Mouse (Mus musculus): Measurements from ENCODE around the gene Gsk3b. TPM values are rescaled to one million over a fixed set of nuclear protein-coding genes. Genes with fewer than 3 reads are reported as not detected.

The Gsk3b gene
- polyA plus RNA-seq, 2 experiments, result 17.5 to 61.3 TPM

GRCm38 (mm10) chr16:38255927-38256326 is 167.1 kb downstream of the Gsk3b start:
- Histone ChIP-seq H3K4me3 (replicated peaks; ENCODE audit: low read length) (no peak overlapping the region), H3K27ac (replicated peaks; ENCODE audit: low read depth, low read length) (no peak overlapping the region), H3K4me1 (ENCODE audit: control insufficient read depth, insufficient read depth, low read length) (no peaks in the 10 kb centered on the region), H3K4me2 (replicated peaks; ENCODE audit: low read depth, low read length, severe bottlenecking) (no peak overlapping the region), H3K9ac (ENCODE audit: low read depth, low read length, severe bottlenecking) (no peak overlapping the region), H3K36me3 (ENCODE audit: control insufficient read depth, insufficient read depth, low read length) (no peaks in the 10 kb centered on the region), H3K9me3 (ENCODE audit: control insufficient read depth, low read length) (no peaks in the 10 kb centered on the region), H3K27me3 (ENCODE audit: control insufficient read depth, insufficient read depth, low read length) (no peaks in the 10 kb centered on the region)
- no peak for TF ChIP-seq POLR2A (IDR thresholded peaks at IDR 0.05; ENCODE audit: borderline replicate concordance, extremely low read depth, insufficient read depth, insufficient read length)
- DNase-seq (ENCODE audit: low spot score), result no peak
- ATAC-seq (ENCODE audit: low FRiP score, low read depth), result no peak
- 94% methylated on average over 9 of the region's 9 CpGs for WGBS

DNA sequence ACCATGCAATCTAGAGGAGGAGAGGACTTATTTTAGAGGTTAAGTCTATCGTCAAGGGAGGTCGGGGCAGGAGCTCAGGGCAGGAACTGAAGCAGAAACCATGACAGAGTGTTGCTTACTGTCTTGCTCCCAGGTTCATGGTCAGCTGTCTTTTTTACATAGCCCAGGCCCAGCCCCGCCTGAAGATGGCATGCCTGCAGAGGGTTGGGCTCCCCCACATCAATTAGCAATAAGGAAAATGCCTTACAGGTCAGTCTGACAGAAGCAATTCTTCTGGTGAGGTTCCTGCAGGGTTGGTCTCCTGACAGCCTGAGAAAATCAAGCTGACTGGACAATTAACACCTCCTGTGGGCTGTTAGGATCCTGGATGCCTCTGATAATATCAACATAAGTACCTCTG is 182.8 kb downstream of the Gsk3b start:
- Histone ChIP-seq H3K4me1 (ENCODE audit: control insufficient read depth, insufficient read depth, low read length) (no peaks in the 10 kb centered on the region), H3K27me3 (ENCODE audit: control insufficient read depth, insufficient read depth, low read length) (no peaks in the 10 kb centered on the region), H3K27ac (replicated peaks; ENCODE audit: low read depth, low read length) (no peak overlapping the region), H3K4me2 (replicated peaks; ENCODE audit: low read depth, low read length, severe bottlenecking) (no peak overlapping the region), H3K36me3 (ENCODE audit: control insufficient read depth, insufficient read depth, low read length) (no peaks in the 10 kb centered on the region), H3K9me3 (ENCODE audit: control insufficient read depth, low read length) (no peaks in the 10 kb centered on the region), H3K4me3 (replicated peaks; ENCODE audit: low read length) (no peak overlapping the region), H3K9ac (ENCODE audit: low read depth, low read length, severe bottlenecking) (no peak overlapping the region)
- no peak for TF ChIP-seq POLR2A (IDR thresholded peaks at IDR 0.05; ENCODE audit: borderline replicate concordance, extremely low read depth, insufficient read depth, insufficient read length)
- 65% methylated on average over 3 of the region's 3 CpGs for WGBS
- no peak for DNase-seq (ENCODE audit: low spot score)
- ATAC-seq (ENCODE audit: low FRiP score, low read depth), result no peak

DNA sequence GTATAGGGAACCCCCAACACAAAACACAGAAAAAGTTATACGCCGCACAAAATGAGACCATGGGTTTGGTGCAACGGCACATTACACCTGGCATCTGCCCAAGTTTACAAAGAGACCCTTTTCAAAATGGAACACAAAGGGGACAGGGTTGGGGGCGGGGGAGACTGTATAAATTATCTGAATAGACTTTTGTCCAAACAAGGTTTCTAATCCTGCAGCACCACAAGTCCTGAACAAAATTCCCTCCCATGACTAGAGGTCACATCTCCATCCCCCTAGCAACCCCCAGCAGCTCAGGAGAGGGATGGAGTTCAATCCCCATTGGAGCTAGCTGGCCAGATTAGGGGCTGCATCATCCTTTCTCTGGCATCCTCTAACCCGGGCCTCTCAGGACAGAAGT is 183.7 kb downstream of the Gsk3b start:
- TF ChIP-seq POLR2A (IDR thresholded peaks at IDR 0.05; ENCODE audit: borderline replicate concordance, extremely low read depth, insufficient read depth, insufficient read length), result no peak
- 78% methylated on average over 5 of the region's 5 CpGs for WGBS
- H3K4me3 ChIP-seq (replicated peaks; ENCODE audit: low read length), result no peak overlapping the region
- no peaks in the 10 kb centered on the region for H3K4me1 ChIP-seq (ENCODE audit: control insufficient read depth, insufficient read depth, low read length)
- no peak overlapping the region for H3K4me2 ChIP-seq (replicated peaks; ENCODE audit: low read depth, low read length, severe bottlenecking)
- ATAC-seq (ENCODE audit: low FRiP score, low read depth) (no peak), DNase-seq (ENCODE audit: low spot score) (no peak)
- no peaks in the 10 kb centered on the region; the same call in 1 of the 2 replicates for H3K9me3 ChIP-seq (ENCODE audit: control insufficient read depth, low read length)
- H3K36me3 ChIP-seq (ENCODE audit: control insufficient read depth, insufficient read depth, low read length), result no peaks in the 10 kb centered on the region
- H3K27me3 ChIP-seq (ENCODE audit: control insufficient read depth, insufficient read depth, low read length), result no peaks in the 10 kb centered on the region
- no peak overlapping the region for H3K9ac ChIP-seq (ENCODE audit: low read depth, low read length, severe bottlenecking)
- H3K27ac ChIP-seq (replicated peaks; ENCODE audit: low read depth, low read length), result no peak overlapping the region

DNA sequence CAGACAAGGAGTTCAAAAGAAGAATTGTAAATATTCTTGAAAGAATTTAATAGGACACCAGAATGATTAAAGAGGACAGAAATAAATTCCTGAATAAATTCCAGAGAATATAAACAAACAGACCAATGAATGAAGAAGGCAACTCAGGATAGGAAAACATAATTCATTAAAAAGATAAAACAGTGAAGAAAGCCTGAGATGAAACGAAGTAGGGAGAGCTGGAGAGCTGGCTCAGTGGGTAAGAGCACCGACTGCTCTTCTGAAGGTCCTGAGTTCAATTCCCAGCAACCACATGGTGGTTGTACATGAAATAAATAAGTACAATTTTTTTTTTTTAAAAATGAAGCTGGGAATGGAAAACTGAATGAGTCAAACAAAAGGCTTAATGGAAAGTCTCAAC is 185.9 kb downstream of the Gsk3b start:
- WGBS, result 83% methylated on average over 2 of the region's 2 CpGs
- Histone ChIP-seq H3K4me2 (replicated peaks; ENCODE audit: low read depth, low read length, severe bottlenecking) (no peak overlapping the region), H3K9ac (ENCODE audit: low read depth, low read length, severe bottlenecking) (no peak overlapping the region), H3K36me3 (ENCODE audit: control insufficient read depth, insufficient read depth, low read length) (no peaks in the 10 kb centered on the region), H3K4me1 (ENCODE audit: control insufficient read depth, insufficient read depth, low read length) (no peaks in the 10 kb centered on the region), H3K4me3 (replicated peaks; ENCODE audit: low read length) (no peak overlapping the region), H3K27ac (replicated peaks; ENCODE audit: low read depth, low read length) (no peak overlapping the region), H3K27me3 (ENCODE audit: control insufficient read depth, insufficient read depth, low read length) (no peaks in the 10 kb centered on the region), H3K9me3 (ENCODE audit: control insufficient read depth, low read length) (no peaks in the 10 kb centered on the region; the same call in 1 of the 2 replicates)
- no peak for TF ChIP-seq POLR2A (IDR thresholded peaks at IDR 0.05; ENCODE audit: borderline replicate concordance, extremely low read depth, insufficient read depth, insufficient read length)
- no peak for ATAC-seq (ENCODE audit: low FRiP score, low read depth)
- no peak for DNase-seq (ENCODE audit: low spot score)

GRCm38 (mm10) chr16:38279794-38280193 is 191.0 kb downstream of the Gsk3b start:
- Histone ChIP-seq H3K4me2 (replicated peaks; ENCODE audit: low read depth, low read length, severe bottlenecking) (no peak overlapping the region), H3K4me3 (replicated peaks; ENCODE audit: low read length) (no peak overlapping the region), H3K36me3 (ENCODE audit: control insufficient read depth, insufficient read depth, low read length) (no peaks in the 10 kb centered on the region), H3K4me1 (ENCODE audit: control insufficient read depth, insufficient read depth, low read length) (no peaks in the 10 kb centered on the region), H3K9ac (ENCODE audit: low read depth, low read length, severe bottlenecking) (no peak overlapping the region), H3K27me3 (ENCODE audit: control insufficient read depth, insufficient read depth, low read length) (no peaks in the 10 kb centered on the region), H3K27ac (replicated peaks; ENCODE audit: low read depth, low read length) (no peak overlapping the region), H3K9me3 (ENCODE audit: control insufficient read depth, low read length) (no peaks in the 10 kb centered on the region; the same call in 1 of the 2 replicates)
- no peak for DNase-seq (ENCODE audit: low spot score)
- 92% methylated on average over 5 of the region's 5 CpGs for WGBS
- TF ChIP-seq POLR2A (IDR thresholded peaks at IDR 0.05; ENCODE audit: borderline replicate concordance, extremely low read depth, insufficient read depth, insufficient read length), result no peak
- no peak for ATAC-seq (ENCODE audit: low FRiP score, low read depth)

GRCm38 (mm10) chr16:38280951-38281350 is 192.2 kb downstream of the Gsk3b start:
- H3K4me2 ChIP-seq (replicated peaks; ENCODE audit: low read depth, low read length, severe bottlenecking), result no peak overlapping the region
- no peaks in the 10 kb centered on the region for H3K27me3 ChIP-seq (ENCODE audit: control insufficient read depth, insufficient read depth, low read length)
- 89% methylated on average over 7 of the region's 7 CpGs for WGBS
- no peak overlapping the region for H3K27ac ChIP-seq (replicated peaks; ENCODE audit: low read depth, low read length)
- DNase-seq (ENCODE audit: low spot score), result no peak
- no peak overlapping the region for H3K4me3 ChIP-seq (replicated peaks; ENCODE audit: low read length)
- no peak for ATAC-seq (ENCODE audit: low FRiP score, low read depth)
- no peaks in the 10 kb centered on the region; the same call in 1 of the 2 replicates for H3K9me3 ChIP-seq (ENCODE audit: control insufficient read depth, low read length)
- H3K4me1 ChIP-seq (ENCODE audit: control insufficient read depth, insufficient read depth, low read length), result no peaks in the 10 kb centered on the region
- TF ChIP-seq POLR2A (IDR thresholded peaks at IDR 0.05; ENCODE audit: borderline replicate concordance, extremely low read depth, insufficient read depth, insufficient read length), result no peak
- no peaks in the 10 kb centered on the region for H3K36me3 ChIP-seq (ENCODE audit: control insufficient read depth, insufficient read depth, low read length)
- no peak overlapping the region for H3K9ac ChIP-seq (ENCODE audit: low read depth, low read length, severe bottlenecking)
